Mouse (Mus musculus) kidney, embryonic 15.5 days (tissue): Measurements from ENCODE around the gene Hsf2bp. TPM values are rescaled to one million over a fixed set of nuclear protein-coding genes. Genes with fewer than 3 reads are reported as not detected.

Source experiments
- ATAC-seq: fragments of 200-750 bp; cut with Nextera tagmentation; replicated peaks from 2 replicates; pipeline ENCODE4 v1.8.0; 2017; ENCODE audit warnings: moderate TSS enrichment; ENCODE audit not compliant: low FRiP score
- H3K27ac ChIP-seq: fragments of 300-500 bp; sonication (generic); 2 replicates; pipeline ENCODE4 v1.5.1; 2015; ENCODE audit warnings: mild to moderate bottlenecking, inconsistent platforms
- H3K27me3 ChIP-seq: fragments of 300-500 bp; sonication (generic); 2 replicates; pipeline ENCODE4 v1.6.1; 2015; ENCODE audit warnings: inconsistent platforms
- H3K36me3 ChIP-seq: fragments of 300-500 bp; sonication (generic); 2 replicates; pipeline ENCODE4 v1.6.1; 2015; ENCODE audit warnings: inconsistent platforms
- H3K4me1 ChIP-seq: fragments of 300-500 bp; sonication (generic); 2 replicates; pipeline ENCODE4 v1.6.1; 2015; ENCODE audit warnings: inconsistent platforms
- H3K4me2 ChIP-seq: fragments of 300-500 bp; sonication (generic); 2 replicates; pipeline ENCODE4 v1.6.1; 2015; ENCODE audit warnings: moderate library complexity, mild to moderate bottlenecking, inconsistent platforms
- H3K4me3 ChIP-seq: fragments of 300-500 bp; sonication (generic); replicated peaks from 2 replicates; pipeline ENCODE4 v1.5.1; 2015; ENCODE audit warnings: mild to moderate bottlenecking, inconsistent platforms
- H3K9ac ChIP-seq: fragments of 300-500 bp; sonication (generic); 2 replicates; pipeline ENCODE4 v1.6.1; 2015; ENCODE audit warnings: mild to moderate bottlenecking, inconsistent platforms
- H3K9me3 ChIP-seq: fragments of 300-500 bp; sonication (generic); replicated peaks from 2 replicates; pipeline ENCODE4 v1.6.1; 2016; ENCODE audit warnings: inconsistent platforms
- WGBS: fragments of 180-500 bp; shearing (Covaris S2); methylation state at CpG from one replicate; pipeline ENCODE4 v1.1.7; 2015; ENCODE audit warnings: mixed read lengths; 5-methylcytosine and 5-hydroxymethylcytosine counted together
- polyA plus RNA-seq: library from polyadenylated mRNA; unstranded; fragments of >200 nt; fragmentation: Nextera tagmentation; extraction: Ambion mirVana; gene quantifications from 2 replicates; pipeline ENCODE4 v1.2.1, GENCODE M21; 2015

Hsf2bp gene
- polyA plus RNA-seq, 1 experiment from 2014 or later = 0.70 TPM

DNA sequence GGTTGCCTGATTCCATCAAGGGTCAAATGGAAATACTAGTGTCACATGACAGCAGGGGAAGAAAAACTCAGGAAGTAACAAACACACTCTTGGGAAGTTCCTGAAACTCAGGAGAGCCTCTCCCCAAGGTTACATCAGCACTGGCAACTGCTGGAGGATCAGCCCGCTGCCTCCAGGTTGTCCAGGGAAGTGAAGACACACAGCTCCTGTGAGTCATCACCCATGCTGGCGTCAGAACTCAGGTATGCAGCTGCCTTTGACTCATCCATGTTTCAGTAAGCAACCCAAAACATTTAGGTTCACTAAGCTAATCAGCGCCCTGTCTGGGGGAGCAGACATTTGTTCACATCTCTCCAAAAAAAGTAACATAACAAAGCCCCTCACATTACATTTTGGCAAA is 32.9 kb downstream of the Hsf2bp start:
- H3K9me3 ChIP-seq = no peaks in the 10 kb centered on the region
- H3K27ac ChIP-seq = no peak overlapping the region
- H3K36me3 ChIP-seq = no peaks in the 10 kb centered on the region
- WGBS = 92% methylated on average over 3 of the region's 3 CpGs
- H3K4me2 ChIP-seq = no peak overlapping the region
- H3K4me1 ChIP-seq = peaks cover 6% of the 10 kb centered on the region; the same call in 1 of the 2 replicates
- no peak overlapping the region for H3K9ac ChIP-seq
- H3K4me3 ChIP-seq = no peak overlapping the region
- no peaks in the 10 kb centered on the region for H3K27me3 ChIP-seq
- ATAC-seq = no peak

GRCm38 (mm10) chr17:31998351-31998750 is 37.8 kb downstream of the Hsf2bp start:
- H3K4me2 ChIP-seq = no peak overlapping the region
- H3K27me3 ChIP-seq = no peaks in the 10 kb centered on the region
- no peak overlapping the region for H3K9ac ChIP-seq
- H3K27ac ChIP-seq = no peak overlapping the region
- H3K4me3 ChIP-seq = no peak overlapping the region
- H3K4me1 ChIP-seq = no peaks in the 10 kb centered on the region
- no peaks in the 10 kb centered on the region for H3K36me3 ChIP-seq
- ATAC-seq = no peak
- no peaks in the 10 kb centered on the region for H3K9me3 ChIP-seq
- 70% methylated on average over 1 of the region's 1 CpGs for WGBS

DNA sequence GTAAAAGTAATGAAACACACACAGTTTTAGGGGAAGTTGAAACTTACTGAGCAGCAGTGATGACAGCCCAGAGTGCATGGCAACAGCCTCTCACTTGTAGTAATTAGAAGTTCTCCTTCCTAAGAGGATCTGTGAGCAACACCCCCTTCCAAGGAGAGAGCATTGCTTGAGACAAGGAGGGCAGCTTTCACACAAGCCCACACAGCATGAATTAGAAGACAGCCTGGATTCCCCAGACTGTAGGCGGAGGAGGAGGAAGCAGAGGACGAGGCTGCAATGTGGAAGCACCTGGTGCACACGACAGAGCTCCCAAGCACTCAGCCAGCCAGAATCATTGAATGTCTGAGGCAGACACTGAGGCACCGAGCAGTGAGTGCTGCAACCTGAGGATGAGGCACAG is 39.8 kb downstream of the Hsf2bp start:
- 68% methylated on average over 4 of the region's 4 CpGs for WGBS
- Histone ChIP-seq H3K27ac (no peak overlapping the region), H3K9me3 (no peaks in the 10 kb centered on the region), H3K4me1 (no peaks in the 10 kb centered on the region), H3K9ac (no peak overlapping the region), H3K36me3 (no peaks in the 10 kb centered on the region), H3K4me2 (no peak overlapping the region), H3K4me3 (no peak overlapping the region), H3K27me3 (no peaks in the 10 kb centered on the region)
- no peak for ATAC-seq

GRCm38 (mm10) chr17:31995784-31996183 is 40.4 kb downstream of the Hsf2bp start:
- H3K9ac ChIP-seq = no peak overlapping the region
- H3K27me3 ChIP-seq = no peaks in the 10 kb centered on the region
- no peaks in the 10 kb centered on the region for H3K9me3 ChIP-seq
- no peak overlapping the region for H3K4me3 ChIP-seq
- H3K36me3 ChIP-seq = no peaks in the 10 kb centered on the region
- no peak overlapping the region for H3K4me2 ChIP-seq
- H3K4me1 ChIP-seq = no peaks in the 10 kb centered on the region
- H3K27ac ChIP-seq = no peak overlapping the region
- ATAC-seq = no peak
- 66% methylated on average over 2 of the region's 2 CpGs for WGBS

- Histone ChIP-seq H3K9ac (no peak overlapping the region), H3K27ac (no peak overlapping the region), H3K9me3 (no peaks in the 10 kb centered on the region), H3K4me3 (no peak overlapping the region), H3K36me3 (no peaks in the 10 kb centered on the region), H3K4me2 (no peak overlapping the region), H3K27me3 (no peaks in the 10 kb centered on the region), H3K4me1 (no peaks in the 10 kb centered on the region)
- ATAC-seq = no peak
Observed at GRCm38 (mm10) chr17:31994132-31994531, 42.0 kb downstream of the Hsf2bp start.

DNA sequence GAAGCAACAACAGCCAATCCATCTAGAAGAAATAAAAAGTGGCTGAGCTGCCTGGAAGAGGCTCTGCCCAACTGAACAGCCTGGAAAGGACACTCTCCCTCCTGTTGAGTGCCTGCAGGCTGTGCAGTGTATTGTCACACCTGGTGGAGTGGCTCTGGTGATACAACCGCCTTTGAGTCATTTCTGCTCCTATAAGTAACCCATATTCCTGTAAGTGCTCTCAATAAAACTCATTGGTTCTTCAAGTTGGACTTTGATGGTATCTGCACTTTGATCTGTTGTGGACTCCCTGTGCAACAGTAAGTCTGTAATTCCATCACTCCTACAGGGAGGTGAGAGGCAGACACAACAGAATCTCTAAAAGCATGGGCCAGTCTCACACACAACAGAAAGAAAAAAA is 42.8 kb downstream of the Hsf2bp start:
- Histone ChIP-seq H3K27ac (no peak overlapping the region), H3K36me3 (no peaks in the 10 kb centered on the region), H3K9ac (no peak overlapping the region), H3K9me3 (no peaks in the 10 kb centered on the region), H3K4me3 (no peak overlapping the region), H3K27me3 (no peaks in the 10 kb centered on the region), H3K4me1 (no peaks in the 10 kb centered on the region), H3K4me2 (no peak overlapping the region)
- 84% methylated on average over 1 of the region's 1 CpGs for WGBS
- no peak for ATAC-seq

- Histone ChIP-seq H3K27me3 (no peaks in the 10 kb centered on the region), H3K9ac (no peak overlapping the region), H3K4me1 (no peaks in the 10 kb centered on the region), H3K36me3 (no peaks in the 10 kb centered on the region), H3K9me3 (no peaks in the 10 kb centered on the region), H3K27ac (no peak overlapping the region), H3K4me2 (no peak overlapping the region), H3K4me3 (no peak overlapping the region)
- ATAC-seq = no peak
- 78% methylated on average over 2 of the region's 2 CpGs for WGBS
Observed at GRCm38 (mm10) chr17:31992004-31992403, 44.1 kb downstream of the Hsf2bp start.

DNA sequence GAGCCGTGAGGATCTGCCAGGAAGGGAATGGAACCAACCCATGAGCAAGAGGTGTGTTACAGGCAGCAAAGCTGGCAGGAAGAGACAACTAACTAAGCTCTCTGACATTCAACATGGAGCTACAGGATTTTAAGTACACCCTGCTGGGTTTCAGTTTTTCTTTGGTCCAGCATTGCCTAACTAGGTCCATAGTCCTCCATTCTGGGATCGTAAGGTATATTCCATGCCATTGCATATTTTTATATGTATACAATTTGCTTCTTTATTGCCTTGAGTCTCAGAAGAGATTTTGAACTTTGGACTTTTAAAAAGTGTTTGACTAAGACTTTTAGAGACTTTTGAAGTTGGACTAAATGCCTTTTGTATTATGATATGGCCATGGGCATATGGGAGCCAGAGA is 47.1 kb downstream of the Hsf2bp start:
- Histone ChIP-seq H3K4me1 (no peaks in the 10 kb centered on the region), H3K9ac (no peak overlapping the region), H3K4me3 (no peak overlapping the region), H3K9me3 (no peaks in the 10 kb centered on the region), H3K27ac (no peak overlapping the region), H3K36me3 (no peaks in the 10 kb centered on the region), H3K4me2 (no peak overlapping the region), H3K27me3 (no peaks in the 10 kb centered on the region)
- WGBS = 86% methylated on average over 2 of the region's 2 CpGs
- no peak for ATAC-seq

DNA sequence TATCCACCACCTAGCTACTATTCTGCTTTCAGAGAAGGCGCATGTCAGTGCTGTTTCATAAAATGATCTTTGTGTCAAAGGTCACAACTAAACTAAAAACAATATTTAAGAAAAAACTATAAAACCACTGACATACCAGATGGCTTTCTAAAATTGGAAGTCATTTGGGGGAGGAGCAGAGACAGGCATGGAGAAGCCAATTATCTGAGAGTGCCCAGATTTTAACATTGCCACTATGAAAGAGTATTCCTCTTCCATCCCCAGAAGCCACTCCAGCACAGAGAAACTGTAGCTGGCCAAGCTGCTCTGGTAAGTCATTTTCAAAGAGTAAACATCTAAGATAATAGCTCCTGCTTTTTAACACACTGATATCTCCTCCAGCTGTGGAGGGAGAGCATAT is 49.2 kb downstream of the Hsf2bp start:
- Histone ChIP-seq H3K9ac (no peak overlapping the region), H3K27me3 (no peaks in the 10 kb centered on the region), H3K27ac (no peak overlapping the region), H3K4me2 (no peak overlapping the region), H3K4me1 (no peaks in the 10 kb centered on the region; the same call in 1 of the 2 replicates), H3K9me3 (no peaks in the 10 kb centered on the region), H3K36me3 (no peaks in the 10 kb centered on the region), H3K4me3 (no peak overlapping the region)
- WGBS = 93% methylated on average over 1 of the region's 1 CpGs
- ATAC-seq = no peak

GRCm38 (mm10) chr17:31983491-31983890 is 52.7 kb downstream of the Hsf2bp start:
- no peaks in the 10 kb centered on the region for H3K36me3 ChIP-seq
- no peak overlapping the region for H3K9ac ChIP-seq
- H3K9me3 ChIP-seq = no peaks in the 10 kb centered on the region
- H3K4me2 ChIP-seq = no peak overlapping the region
- H3K27ac ChIP-seq = no peak overlapping the region
- no peaks in the 10 kb centered on the region for H3K27me3 ChIP-seq
- no peak overlapping the region for H3K4me3 ChIP-seq
- WGBS = 38% methylated on average over 3 of the region's 3 CpGs
- no peaks in the 10 kb centered on the region; the same call in 1 of the 2 replicates for H3K4me1 ChIP-seq
- no peak for ATAC-seq

DNA sequence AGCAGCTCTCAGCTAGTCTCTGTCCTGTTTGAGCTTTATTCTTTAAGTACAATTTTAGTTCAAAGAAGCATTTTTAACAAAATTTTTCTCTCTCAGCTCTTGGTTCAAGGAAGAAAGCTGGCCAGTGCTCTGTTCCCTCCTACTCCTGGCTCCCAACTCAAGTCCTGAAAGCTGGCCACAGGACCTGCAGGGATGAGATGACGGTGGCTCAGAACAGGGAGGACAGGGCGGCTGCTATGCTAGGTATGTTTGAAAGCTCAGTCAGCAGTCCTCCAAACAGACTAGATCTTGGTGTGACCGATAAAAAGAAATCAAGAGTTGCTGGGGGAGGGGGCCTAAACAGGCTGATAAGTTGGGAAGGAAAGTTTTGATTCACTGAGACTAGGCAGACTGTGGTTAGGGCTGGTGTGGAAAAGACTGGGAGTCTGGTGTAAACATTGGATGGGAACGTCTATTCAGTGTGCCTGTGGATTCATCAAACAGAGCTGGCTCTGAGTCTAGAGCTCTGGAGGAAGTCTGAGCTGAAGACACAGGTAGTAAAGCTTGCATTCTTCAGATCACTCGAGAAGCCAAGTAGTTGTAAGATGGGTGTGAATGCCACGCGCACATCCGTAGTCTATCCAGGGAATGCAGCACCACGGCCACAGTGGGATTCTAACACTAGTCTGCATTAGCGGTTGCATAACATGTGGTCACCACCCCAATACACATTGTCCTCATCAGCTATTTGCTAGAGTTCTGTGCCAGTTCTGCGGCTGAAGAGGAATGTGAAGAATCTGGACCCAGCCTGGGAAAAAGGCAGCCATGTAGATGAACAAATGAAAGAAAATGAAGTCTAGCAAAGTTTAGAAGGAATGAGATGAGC is 53.6 kb downstream of the Hsf2bp start:
- Histone ChIP-seq H3K9ac (no peak overlapping the region), H3K27ac (no peak overlapping the region), H3K27me3 (no peaks in the 10 kb centered on the region), H3K4me2 (no peak overlapping the region), H3K9me3 (no peaks in the 10 kb centered on the region), H3K4me1 (no peaks in the 10 kb centered on the region; the same call in 1 of the 2 replicates), H3K4me3 (no peak overlapping the region), H3K36me3 (no peaks in the 10 kb centered on the region)
- no peak for ATAC-seq
- WGBS = 83% methylated on average over 11 of the region's 11 CpGs

GRCm38 (mm10) chr17:31979888-31980287 is 56.3 kb downstream of the Hsf2bp start:
- H3K4me3 ChIP-seq = no peak overlapping the region

GRCm38 (mm10) chr17:31977131-31977530 is 59.0 kb downstream of the Hsf2bp start:
- H3K9me3 ChIP-seq = no peaks in the 10 kb centered on the region
- no peak overlapping the region for H3K9ac ChIP-seq
- H3K27me3 ChIP-seq = no peaks in the 10 kb centered on the region
- no peak for ATAC-seq
- H3K4me3 ChIP-seq = no peak overlapping the region
- no peaks in the 10 kb centered on the region for H3K36me3 ChIP-seq
- H3K4me2 ChIP-seq = no peak overlapping the region
- H3K27ac ChIP-seq = no peak overlapping the region
- no peaks in the 10 kb centered on the region for H3K4me1 ChIP-seq

More at GRCm38 (mm10) chr17:31979888-31980287, 56.3 kb downstream of the Hsf2bp start:
- Histone ChIP-seq H3K9me3 (no peaks in the 10 kb centered on the region), H3K27me3 (no peaks in the 10 kb centered on the region), H3K36me3 (no peaks in the 10 kb centered on the region), H3K4me1 (no peaks in the 10 kb centered on the region; the same call in 1 of the 2 replicates), H3K27ac (no peak overlapping the region), H3K9ac (no peak overlapping the region), H3K4me2 (no peak overlapping the region)
- no peak for ATAC-seq
- 72% methylated on average over 4 of the region's 4 CpGs for WGBS
